Mouse (Mus musculus) kidney, adult 9 months (tissue): ENCODE data around the gene Ndufs7.

Source experiments
- DNase-seq: peaks from one replicate; pipeline ENCODE4 v3.0.0; 2022

Gene Ndufs7

DNA sequence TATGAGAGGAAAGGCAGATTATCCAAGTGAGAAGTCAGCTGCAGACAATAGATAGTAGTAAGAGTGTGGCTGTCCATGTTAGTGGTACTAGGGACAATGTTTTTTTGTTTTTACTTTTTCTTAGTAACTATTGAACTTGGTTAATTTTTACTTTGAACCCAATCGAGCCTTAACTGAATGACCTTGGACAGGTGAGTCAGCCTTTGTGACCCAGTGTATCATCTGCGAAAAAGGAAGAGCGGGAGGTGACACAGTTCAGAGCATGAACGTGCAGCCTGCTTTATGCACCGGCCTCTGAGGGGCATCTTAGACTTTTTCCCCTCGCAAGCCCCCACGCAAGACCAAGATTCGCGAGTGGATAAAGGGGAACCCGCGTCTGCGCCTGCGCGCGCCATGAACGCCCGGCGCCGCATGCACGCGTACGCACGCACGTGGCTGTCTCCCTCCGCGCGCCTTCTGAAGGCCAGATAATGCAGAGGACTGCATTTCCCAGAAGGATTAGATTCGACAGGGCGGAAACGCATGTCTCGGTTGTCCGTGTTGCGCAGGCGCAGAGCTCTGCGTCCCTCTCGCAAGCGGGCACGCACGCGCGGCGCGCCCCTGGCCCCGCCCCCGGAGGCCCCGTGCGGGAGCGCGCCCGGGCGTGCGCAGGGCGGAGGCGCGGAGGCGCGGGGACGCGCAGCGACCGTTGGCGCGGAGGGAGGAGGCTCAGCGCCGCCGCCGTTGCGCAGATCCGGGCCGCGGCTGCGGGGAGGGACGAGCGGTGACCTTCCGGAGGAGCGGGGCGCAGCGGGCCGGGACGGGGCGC lies 15.6 kb downstream of the Ndufs7 start:
- peak; percentile 99 for DNase-seq

DNA sequence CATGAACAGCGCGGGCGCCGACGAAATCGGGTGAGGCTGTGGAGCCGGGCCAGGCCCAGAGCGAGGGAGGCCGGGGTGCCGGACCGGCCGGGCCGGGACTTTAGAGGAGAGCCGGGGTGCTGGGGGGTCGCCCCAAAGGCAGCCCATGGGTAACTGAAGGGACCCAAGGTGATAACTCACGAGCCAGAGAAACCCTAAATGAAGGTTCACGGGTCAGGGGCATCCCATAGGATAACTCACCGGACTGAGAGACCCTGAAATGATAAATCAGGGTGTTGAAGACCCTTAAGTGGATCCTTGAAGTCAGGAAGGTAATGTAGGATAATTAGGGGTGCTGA lies 16.2 kb downstream of the Ndufs7 start:
- DNase-seq, result no peak

- no peak for DNase-seq
Measured at GRCm38 (mm10) chr10:80270099-80270498, 21.2 kb downstream of the Ndufs7 start.

GRCm38 (mm10) chr10:80270734-80271181 lies 21.8 kb downstream of the Ndufs7 start:
- peak; percentile 75 for DNase-seq

- DNase-seq, result no peak
Measured at GRCm38 (mm10) chr10:80271186-80271843, 22.4 kb downstream of the Ndufs7 start.

DNA sequence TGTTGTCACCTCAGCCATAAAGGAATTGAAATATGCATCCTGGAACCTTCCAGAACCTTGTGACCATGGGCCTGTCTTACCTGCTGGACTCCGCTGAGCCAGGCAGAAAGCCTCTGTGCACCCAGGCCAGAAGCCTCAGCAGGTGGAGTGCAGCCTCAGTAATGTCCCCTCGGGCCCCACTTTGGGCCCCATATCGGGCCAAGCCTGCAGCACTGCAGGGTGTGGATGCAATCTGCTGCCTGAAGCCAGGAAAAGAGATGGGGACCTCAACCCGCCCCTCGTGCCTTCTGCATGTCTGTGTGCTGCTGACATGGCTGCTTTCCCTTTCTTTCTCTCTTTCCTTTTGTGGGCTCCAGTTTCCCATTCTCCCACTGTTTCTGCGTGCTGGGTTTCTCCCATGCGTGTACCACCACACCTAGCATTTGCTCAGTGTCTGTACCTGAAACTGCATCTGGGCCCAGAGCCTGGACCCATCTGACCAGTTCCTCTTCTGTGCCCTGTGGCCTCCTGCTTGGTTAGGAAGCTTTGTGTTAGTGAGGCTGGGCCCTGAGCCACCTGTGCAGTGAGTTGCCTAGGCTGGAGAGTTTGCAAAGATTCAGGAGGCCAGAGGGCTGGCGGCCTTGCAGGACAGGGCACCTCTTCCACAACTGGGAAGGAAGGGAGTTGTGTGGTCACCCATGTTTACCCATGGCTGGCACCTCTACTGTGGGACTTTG lies 23.1 kb downstream of the Ndufs7 start:
- DNase-seq, result peak; percentile 28

DNA sequence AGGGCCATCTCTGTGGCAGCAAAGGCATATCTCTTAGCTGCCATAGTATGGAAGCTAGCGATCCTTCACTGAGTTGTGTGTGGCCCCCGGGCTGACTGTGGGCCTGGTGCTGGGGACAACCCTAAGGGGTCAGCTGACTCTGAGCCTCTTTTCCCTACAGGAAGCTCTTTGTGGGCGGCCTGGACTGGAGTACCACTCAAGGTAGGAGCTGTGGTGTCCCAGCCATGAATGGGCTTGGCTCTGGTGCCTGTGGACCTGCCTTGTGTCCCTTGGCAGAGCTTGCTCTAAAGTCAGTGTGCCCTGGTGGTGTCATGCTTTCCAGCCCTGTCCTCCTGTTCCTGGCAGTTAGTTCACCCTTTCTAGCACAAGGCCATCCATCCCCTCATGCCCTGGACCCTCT lies 24.9 kb downstream of the Ndufs7 start:
- no peak for DNase-seq

GRCm38 (mm10) chr10:80276238-80276637 lies 27.3 kb downstream of the Ndufs7 start:
- no peak for DNase-seq

- no peak for DNase-seq
Measured at GRCm38 (mm10) chr10:80278390-80278789, 29.5 kb downstream of the Ndufs7 start.

DNA sequence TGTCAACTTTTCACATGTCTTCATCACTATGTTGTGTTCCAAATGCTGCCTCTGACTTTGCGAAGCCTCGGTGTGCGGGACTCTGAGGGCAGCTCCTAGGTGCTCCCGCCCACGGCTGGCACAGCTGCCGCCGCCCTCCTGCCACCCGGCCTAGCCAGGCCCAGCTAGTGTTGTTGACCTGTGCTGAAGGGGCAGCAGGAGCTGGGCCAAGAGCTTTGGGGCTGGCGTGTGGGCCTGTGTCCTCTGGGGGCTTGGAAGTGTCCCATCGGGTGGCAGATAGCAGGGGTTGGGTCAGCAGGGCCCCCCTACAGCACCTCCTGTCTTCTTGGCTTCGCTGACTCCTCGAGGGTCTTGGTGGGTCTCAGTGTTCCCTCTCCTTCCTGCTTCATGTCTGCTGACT lies 30.4 kb downstream of the Ndufs7 start:
- DNase-seq, result no peak

DNA sequence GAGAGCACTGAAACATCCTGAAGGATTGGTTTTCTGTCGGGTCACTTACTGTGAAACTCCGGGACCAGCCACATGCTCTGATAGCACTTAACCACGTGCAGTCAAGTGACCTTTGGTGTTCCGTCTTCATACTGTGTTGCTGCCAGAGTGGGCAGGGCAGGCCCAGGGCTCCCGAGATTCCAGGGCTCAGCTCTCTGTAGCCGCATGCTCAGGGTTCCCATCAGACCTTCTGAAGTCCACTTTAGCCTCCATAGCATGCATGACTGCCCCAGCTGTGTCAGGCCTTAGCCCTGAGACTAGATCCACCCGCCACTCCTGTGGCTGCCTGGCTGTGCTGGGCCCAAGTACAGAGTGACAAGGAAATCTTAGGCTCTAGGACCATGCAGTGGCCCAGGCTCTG lies 32.4 kb downstream of the Ndufs7 start:
- DNase-seq, result peak; percentile 96

DNA sequence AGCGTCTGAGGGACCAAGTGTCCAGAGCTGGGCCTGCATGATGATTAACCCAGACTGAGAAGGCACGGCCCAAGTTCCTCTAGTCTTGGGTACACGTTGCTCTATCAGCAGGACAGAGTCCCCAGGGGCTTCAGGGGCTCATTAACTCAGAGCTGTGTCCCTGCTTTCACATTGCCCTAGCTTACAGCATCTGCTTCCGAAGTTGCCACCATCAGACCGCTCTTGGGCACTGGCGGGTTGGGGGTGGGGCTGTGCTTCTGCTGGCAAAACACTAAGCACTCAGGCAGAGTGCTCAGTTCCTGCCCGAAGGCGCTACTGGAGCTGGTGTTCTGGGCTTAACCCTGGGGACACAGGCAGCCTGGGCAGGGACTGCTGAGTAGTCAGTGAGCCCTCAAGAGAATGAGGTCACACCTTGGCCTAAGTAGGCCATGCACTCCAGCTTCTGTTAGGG lies 33.0 kb downstream of the Ndufs7 start:
- peak; percentile 85 for DNase-seq

GRCm38 (mm10) chr10:80282481-80283441 lies 33.8 kb downstream of the Ndufs7 start:
- peak; percentile 50 for DNase-seq

GRCm38 (mm10) chr10:80285222-80286070 lies 36.5 kb downstream of the Ndufs7 start:
- no peak for DNase-seq

DNA sequence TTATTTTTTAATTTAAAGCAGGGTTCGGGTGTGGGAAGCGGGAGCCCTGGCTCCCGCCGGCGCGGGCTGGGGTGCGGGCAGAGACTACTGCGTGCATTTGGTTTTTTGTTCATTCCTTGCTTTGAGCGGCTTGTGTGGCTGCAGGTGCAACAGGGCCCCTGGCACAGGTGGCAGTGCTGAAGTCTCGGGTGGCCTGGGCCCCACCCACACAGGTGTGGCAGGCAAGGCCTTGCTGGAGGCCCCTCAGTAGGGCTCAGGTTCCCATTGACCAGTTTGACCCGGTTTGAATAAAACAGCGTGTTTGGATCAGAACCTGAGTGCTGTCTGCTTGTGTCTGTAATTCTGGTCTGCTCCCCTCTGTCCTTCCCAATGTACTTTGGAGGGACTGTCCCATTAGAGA lies 39.2 kb downstream of the Ndufs7 start:
- DNase-seq, result no peak

DNA sequence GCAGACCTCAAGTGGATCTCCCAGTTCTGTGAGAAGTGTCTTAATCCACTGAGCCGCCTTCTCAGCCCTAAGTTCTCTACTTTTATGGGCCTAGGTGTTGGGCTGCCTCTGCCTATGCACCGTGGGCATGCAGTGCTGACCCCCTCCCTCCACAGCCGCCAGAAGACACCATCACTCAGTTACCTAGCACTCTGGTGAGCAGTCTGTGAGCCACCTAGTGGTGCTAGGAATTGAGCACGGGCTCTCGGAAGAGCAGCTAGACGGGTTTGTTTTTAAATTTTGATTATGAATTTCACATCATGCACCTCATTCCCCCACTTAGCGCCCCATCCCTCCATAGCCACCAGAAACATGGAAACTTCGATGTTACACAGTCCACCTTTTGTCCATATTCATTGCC lies 39.7 kb downstream of the Ndufs7 start:
- DNase-seq, result no peak

DNA sequence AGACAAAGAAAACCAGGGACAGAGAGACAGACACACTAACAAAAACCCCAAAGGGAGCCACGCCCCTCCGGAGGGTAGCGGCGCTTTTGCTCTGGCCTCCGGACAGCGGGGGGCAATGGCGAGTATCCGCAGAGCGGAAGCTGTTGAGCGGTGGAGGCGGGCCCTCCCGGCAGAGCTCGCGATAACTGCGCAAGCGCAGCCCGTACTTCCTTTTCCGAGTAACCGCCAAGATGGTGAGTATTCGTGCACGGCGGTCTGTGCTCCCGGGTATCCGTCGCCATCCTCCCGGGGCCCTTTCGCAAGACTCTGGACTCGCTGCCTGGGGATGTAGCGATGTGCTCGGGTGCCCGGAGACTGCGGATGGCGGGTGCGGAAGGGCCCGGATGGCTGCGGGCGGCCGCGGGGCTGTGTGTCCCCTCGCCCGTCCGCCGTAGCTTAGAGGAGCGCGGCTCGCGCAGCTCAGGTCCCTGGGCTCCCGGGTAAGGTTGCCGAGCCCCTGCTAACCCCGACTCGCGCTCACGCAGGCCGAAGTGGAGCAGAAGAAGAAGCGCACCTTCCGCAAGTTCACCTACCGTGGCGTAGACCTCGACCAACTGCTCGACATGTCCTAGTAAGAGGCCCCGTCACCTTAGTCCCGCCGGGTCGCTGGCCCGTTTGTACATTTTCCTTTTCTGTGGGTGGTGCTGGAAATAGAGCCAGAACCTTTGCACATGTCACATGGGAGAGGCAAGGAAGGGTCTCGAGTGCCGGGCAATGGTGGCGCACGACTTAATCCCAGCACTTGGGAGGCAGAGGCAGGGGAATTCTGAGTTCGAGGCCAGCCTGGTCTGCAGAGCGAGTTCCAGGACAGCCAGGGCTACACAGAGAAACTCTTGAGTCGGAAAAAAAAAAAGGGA lies 43.6 kb downstream of the Ndufs7 start, which contains the start of gene Rps15:
TSS of gene Rps15 (plus strand) at position 203 of the 896 bp plus-strand sequence.
- peak; percentile 95 for DNase-seq

DNA sequence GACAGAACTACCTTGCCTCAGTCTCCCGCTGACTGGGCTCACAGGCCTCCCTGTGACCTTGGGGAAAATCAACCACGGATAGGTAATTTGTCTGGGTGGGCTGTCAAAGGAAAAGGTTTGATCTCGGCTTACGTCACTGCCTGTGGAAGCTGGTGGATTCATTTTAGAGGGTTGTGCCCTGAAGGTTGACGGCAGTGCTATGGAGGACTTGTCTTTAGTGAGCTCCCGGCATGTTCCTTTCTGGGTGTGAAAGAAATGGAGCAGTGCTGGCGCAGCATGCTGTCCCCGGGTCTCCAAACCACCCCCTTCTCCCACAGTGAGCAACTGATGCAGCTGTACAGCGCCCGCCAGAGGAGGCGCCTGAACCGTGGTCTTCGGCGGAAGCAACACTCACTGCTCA lies 44.4 kb downstream of the Ndufs7 start:
- DNase-seq, result no peak

DNA sequence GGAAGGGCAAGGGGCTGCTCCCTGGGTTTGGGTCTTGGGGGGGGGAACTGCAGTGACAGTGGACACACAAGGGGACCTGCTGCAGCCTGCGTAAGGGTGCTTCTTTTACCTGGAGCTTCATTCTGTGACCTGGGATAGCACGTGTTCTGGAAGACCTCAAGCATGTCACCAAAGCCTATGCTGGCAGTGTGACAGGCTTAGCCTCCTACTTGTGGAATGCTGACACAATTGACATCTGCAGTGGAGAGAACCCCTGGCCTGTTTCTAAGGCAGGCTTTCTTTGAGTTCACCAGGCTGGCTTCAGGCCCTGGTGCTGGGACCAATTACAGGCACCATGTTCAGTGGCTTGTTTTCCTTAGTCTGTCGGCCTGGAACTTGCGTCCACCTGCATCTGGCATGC lies 45.4 kb downstream of the Ndufs7 start:
- no peak for DNase-seq

DNA sequence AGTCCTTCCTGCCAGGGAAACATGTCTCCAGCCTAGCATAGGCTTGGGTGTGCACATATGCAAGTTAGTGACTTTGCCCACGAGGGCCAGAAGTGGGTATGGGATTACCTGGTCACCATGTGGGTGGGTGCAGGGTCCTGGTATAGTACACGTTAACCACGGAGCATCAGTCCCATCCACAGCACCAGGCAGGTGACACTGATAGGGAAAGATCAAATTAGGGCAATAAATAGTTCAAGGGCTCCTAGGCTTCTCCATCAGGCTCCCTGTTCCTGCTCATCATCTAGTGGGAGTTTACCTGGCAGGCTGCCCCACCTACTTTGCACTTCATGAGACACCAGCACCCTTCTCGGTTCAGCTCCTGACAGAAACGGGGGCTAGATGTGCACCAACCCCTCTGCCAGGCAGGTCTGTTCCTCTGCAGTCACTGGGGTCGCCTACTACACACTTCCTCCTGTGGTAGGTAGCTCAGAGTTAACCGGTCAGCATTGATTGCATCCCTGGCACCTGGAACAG lies 45.9 kb downstream of the Ndufs7 start:
- DNase-seq, result no peak
